In the genomic region with DNA sequence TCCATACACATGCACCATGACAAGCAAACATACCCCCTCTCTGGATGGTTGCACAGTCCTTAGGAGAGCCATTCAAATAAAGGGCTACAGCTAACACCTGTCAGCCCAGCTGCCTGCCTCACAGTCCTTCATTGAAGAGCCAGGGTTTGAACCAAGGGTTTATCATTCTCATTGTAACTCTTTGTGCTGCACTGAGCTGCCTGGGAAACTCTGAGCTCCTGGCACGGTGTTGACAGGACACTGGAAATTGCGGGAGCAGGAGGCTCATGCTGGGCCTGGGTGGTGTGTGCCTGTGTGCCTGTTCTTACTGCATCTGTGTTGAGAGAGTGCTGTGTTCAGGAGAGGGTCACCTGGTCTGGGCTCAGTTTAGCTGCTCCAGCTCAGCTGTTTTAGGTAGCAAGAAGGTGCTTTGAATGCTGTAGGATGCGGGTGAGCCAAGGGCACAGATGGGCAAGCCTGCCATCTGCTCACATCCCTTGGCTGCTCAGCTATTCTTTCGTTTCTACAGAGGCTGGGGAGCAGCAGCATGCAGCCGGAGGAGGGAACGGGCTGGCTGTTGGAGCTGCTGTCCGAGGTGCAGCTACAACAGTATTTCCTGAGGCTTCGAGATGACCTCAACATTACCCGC, we compare ENCODE assay signal across 8 mouse cellular contexts. TPM values are rescaled to one million over a fixed set of nuclear protein-coding genes. Genes with fewer than 3 reads are reported as not detected.
DNase-seq lines count a peak whose midpoint lies in the region; ATAC-seq lines count a peak whose summit lies in the region.
"Had no signal": no experiment of that assay in that cellular context is flagged by ENCODE, and none has a peak within 500 bp of the region (broad histone marks: within the 10 kb centered on the region; RNA-seq: fewer than 3 reads in every experiment).

No protein-coding gene starts in this region.

- no peak for ATAC-seq in megakaryocyte, adult 5-6 weeks (ENCODE audit: poor library complexity, severe bottlenecking)
- ATAC-seq in hindbrain, embryonic 14.5 days (ENCODE audit: low FRiP score): no peak
- ATAC-seq in neural tube, embryonic 13.5 days (ENCODE audit: low read depth): no peak
- ATAC-seq in heart, embryonic 12.5 days (ENCODE audit: insufficient number of reproducible peaks, low FRiP score): no peak

- H3K27me3 ChIP-seq in megakaryocyte, embryonic 14.5 days (replicated peaks): no peaks in the 10 kb centered on the region
- no peaks in the 10 kb centered on the region for H3K27me3 ChIP-seq in hindbrain, embryonic 14.5 days (ENCODE audit: control insufficient read depth, insufficient read depth, low read length)
- no peaks in the 10 kb centered on the region for H3K27me3 ChIP-seq in neural tube, embryonic 13.5 days
- H3K27me3 ChIP-seq in heart, embryonic 12.5 days (replicated peaks): no peaks in the 10 kb centered on the region

- peak overlapping the region; percentile 51 for H3K4me2 ChIP-seq in hindbrain, embryonic 14.5 days (replicated peaks)
- peak overlapping the region; percentile 70 for H3K4me2 ChIP-seq in neural tube, embryonic 13.5 days
- no peak overlapping the region for H3K4me2 ChIP-seq in heart, embryonic 12.5 days

- H3K36me3 ChIP-seq in megakaryocyte, embryonic 14.5 days (replicated peaks; ENCODE audit: low read length): peaks cover 36% of the 10 kb centered on the region
- H3K36me3 ChIP-seq in hindbrain, embryonic 14.5 days (replicated peaks; ENCODE audit: control insufficient read depth, insufficient read depth): 0 out of 2 replicates have a peak, but pooled peaks cover 7% of the 10 kb centered on the region
- peaks cover 17% of the 10 kb centered on the region for H3K36me3 ChIP-seq in neural tube, embryonic 13.5 days
- peaks cover 3% of the 10 kb centered on the region; the same call in 1 of the 2 replicates for H3K36me3 ChIP-seq in heart, embryonic 12.5 days

- H3K9ac ChIP-seq in hindbrain, embryonic 14.5 days: peak overlapping the region; percentile 53; the same call in 1 of the 2 replicates
- peak overlapping the region; percentile 32; the same call in 1 of the 2 replicates for H3K9ac ChIP-seq in neural tube, embryonic 13.5 days
- H3K9ac ChIP-seq in heart, embryonic 12.5 days: no peak overlapping the region

- DNase-seq in cerebellum, postnatal 25 days: peak; percentile 76 to 77
- no peak for DNase-seq in hindbrain, embryonic 14.5 days (ENCODE audit: low spot score)
- no peak for DNase-seq in frontal cortex, adult 2 months (ENCODE audit: extremely low spot score in 1 of 2, low spot score in 1 of 2)
- DNase-seq: kidney, postnatal 14 days had no signal

- peak overlapping the region; percentile 51; the same call in 1 of the 2 replicates for H3K27ac ChIP-seq in hindbrain, embryonic 14.5 days
- peak overlapping the region; percentile 80 for H3K27ac ChIP-seq in neural tube, embryonic 13.5 days (replicated peaks)
- no peak overlapping the region for H3K27ac ChIP-seq in heart, embryonic 12.5 days (ENCODE audit: poor library complexity, severe bottlenecking)

- H3K4me1 ChIP-seq in megakaryocyte, embryonic 14.5 days: peaks cover 100% of the 10 kb centered on the region
- H3K4me1 ChIP-seq in hindbrain, embryonic 14.5 days (replicated peaks; ENCODE audit: control insufficient read depth, insufficient read depth, low read length): peaks cover 59% of the 10 kb centered on the region
- peaks cover 97% of the 10 kb centered on the region for H3K4me1 ChIP-seq in neural tube, embryonic 13.5 days (replicated peaks)
- H3K4me1 ChIP-seq in heart, embryonic 12.5 days (replicated peaks): peaks cover 86% of the 10 kb centered on the region

- WGBS in hindbrain, embryonic 14.5 days: 48% methylated on average over 9 of the region's 9 CpGs
- WGBS in neural tube, embryonic 13.5 days: 59% methylated on average over 9 of the region's 9 CpGs
- WGBS in heart, embryonic 12.5 days: 70% methylated on average over 9 of the region's 9 CpGs

- peak overlapping the region; percentile 65 for H3K4me3 ChIP-seq in megakaryocyte, embryonic 14.5 days (replicated peaks)
- H3K4me3 ChIP-seq in hindbrain, embryonic 14.5 days (replicated peaks; ENCODE audit: low read length): no peak overlapping the region
- 0 out of 2 replicates have a peak overlapping the region, but pooled peaks have one; percentile 2 for H3K4me3 ChIP-seq in neural tube, embryonic 13.5 days
- no peak overlapping the region for H3K4me3 ChIP-seq in heart, embryonic 12.5 days

- no peaks in the 10 kb centered on the region for H3K9me3 ChIP-seq in megakaryocyte, embryonic 14.5 days
- no peaks in the 10 kb centered on the region for H3K9me3 ChIP-seq in hindbrain, embryonic 14.5 days (ENCODE audit: control insufficient read depth, low read length)
- no peaks in the 10 kb centered on the region for H3K9me3 ChIP-seq in neural tube, embryonic 13.5 days
- no peaks in the 10 kb centered on the region for H3K9me3 ChIP-seq in heart, embryonic 12.5 days (replicated peaks)

RNA-seq across cellular contexts. Expression of gene Tnk2, which starts 19.7 kb away (rescaled TPM):
- polyA plus RNA-seq in megakaryocyte, embryonic 14.5 days (2012; ENCODE audit: insufficient read depth, low replicate concordance): 230 and 1,256 TPM in 2 replicates
- 5.5 and 12.0 TPM in 2 replicates for total RNA-seq in megakaryocyte, adult 5-6 weeks (2015)
- total RNA-seq in megakaryocyte, adult 5-6 weeks (2017): 6.4 and 8.6 TPM in 2 replicates
- polyA plus RNA-seq in hindbrain, embryonic 14.5 days (2014; fragmentation: Nextera tagmentation; extraction: Ambion mirVana): 17.4 and 20.0 TPM in 2 replicates
- 20.0 and 21.4 TPM in 2 replicates for polyA plus RNA-seq in neural tube, embryonic 13.5 days (2015; fragmentation: Nextera tagmentation; extraction: Ambion mirVana)
- 175 and 204 TPM in 2 replicates for polyA plus RNA-seq in frontal cortex, adult 2 months (2012; rRNA removed)
- 6.7 and 8.4 TPM in 2 replicates for polyA plus RNA-seq in heart, embryonic 12.5 days (2016; fragmentation: Nextera tagmentation; extraction: Ambion mirVana)

RNA-seq across cellular contexts. Expression of gene Tfrc, which starts 54.6 kb away (rescaled TPM):
- polyA plus RNA-seq in megakaryocyte, embryonic 14.5 days (2012; ENCODE audit: insufficient read depth, low replicate concordance): 1.3 and 4.3 TPM in 2 replicates
- total RNA-seq in megakaryocyte, adult 5-6 weeks (2015): 29.5 and 41.5 TPM in 2 replicates
- 29.6 and 44.3 TPM in 2 replicates for total RNA-seq in megakaryocyte, adult 5-6 weeks (2017)
- polyA plus RNA-seq in hindbrain, embryonic 14.5 days (2014; fragmentation: Nextera tagmentation; extraction: Ambion mirVana): 54.0 and 65.1 TPM in 2 replicates
- 36.0 and 37.9 TPM in 2 replicates for polyA plus RNA-seq in neural tube, embryonic 13.5 days (2015; fragmentation: Nextera tagmentation; extraction: Ambion mirVana)
- 86.9 and 96.3 TPM in 2 replicates for polyA plus RNA-seq in frontal cortex, adult 2 months (2012; rRNA removed)
- 52.5 and 58.2 TPM in 2 replicates for polyA plus RNA-seq in heart, embryonic 12.5 days (2016; fragmentation: Nextera tagmentation; extraction: Ambion mirVana)

Comparison
In these comparisons a context has a peak if more than half of its experiments do, and no peak if none do; other contexts are left out.
1. H3K4me3 ChIP-seq: peak in megakaryocyte, embryonic 14.5 days (single experiment) and neural tube, embryonic 13.5 days (single experiment); none in hindbrain, embryonic 14.5 days (single experiment) and heart, embryonic 12.5 days (single experiment).
2. DNase-seq: peak in cerebellum, postnatal 25 days (2 of 2); none in hindbrain, embryonic 14.5 days (single experiment) and frontal cortex, adult 2 months (0 of 2).